Mouse (Mus musculus): ENCODE results near the gene Tmem37.
A peak's percentile ranks its signal among the peaks of the same experiment; 100 is the strongest.

The Tmem37 gene

DNA sequence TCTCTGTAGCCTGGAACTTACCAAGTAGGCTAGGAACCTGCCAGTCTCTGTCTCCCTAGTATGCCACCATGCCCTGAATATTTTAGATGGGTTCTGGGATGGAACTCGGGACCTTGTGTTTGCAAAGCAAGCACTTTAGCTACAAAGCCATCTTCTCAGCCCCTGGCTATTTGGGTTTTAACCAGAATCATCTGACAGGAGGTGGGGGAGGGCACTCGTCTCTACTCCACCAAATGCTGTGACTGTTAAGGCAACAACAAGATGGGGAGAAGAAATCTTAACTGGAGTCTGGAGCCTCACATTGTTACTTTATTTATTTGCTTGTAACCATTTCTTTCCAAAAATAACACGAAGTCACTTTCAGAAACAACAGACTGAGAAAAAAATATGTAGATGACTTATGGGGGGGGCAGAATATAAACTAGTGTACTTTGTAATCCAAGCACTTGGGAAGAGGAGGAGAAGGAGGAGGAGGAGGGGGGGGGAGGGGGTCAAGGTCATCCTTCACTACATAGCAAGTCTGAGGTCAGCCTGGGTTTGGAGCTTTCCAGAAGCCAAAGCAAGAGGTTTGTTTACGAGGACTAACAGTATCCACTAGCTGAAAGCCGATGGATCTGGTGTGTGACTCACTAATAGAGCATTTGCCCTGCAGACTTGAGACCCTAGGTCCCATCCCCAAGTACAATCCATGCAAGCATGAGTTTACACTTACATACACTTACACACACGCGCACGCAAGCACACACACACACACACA lies 16.0 kb downstream of the Tmem37 start:
- DNase-seq (ENCODE audit: extremely low spot score, low spot score): no peak

DNA sequence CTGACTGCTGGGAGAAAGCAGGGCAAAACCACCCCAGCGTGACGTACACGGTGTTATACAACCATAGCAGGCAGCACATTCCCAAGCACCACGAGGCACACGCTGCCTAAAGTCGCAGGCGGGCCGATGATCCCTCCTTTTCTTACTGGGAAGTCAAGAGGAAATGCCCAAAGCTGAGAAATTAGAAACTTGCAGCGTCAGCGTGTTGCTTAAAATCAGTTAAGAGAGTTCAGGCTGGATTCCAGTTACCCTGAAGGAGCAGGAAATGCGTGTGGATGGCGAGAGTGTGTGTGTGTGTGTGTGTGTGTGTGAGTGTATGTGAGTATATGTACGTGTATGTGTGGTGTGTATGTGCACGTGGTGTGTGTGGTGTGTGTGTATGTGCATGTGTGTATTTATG lies 16.8 kb downstream of the Tmem37 start:
- DNase-seq (ENCODE audit: extremely low spot score, low spot score): no peak

DNA sequence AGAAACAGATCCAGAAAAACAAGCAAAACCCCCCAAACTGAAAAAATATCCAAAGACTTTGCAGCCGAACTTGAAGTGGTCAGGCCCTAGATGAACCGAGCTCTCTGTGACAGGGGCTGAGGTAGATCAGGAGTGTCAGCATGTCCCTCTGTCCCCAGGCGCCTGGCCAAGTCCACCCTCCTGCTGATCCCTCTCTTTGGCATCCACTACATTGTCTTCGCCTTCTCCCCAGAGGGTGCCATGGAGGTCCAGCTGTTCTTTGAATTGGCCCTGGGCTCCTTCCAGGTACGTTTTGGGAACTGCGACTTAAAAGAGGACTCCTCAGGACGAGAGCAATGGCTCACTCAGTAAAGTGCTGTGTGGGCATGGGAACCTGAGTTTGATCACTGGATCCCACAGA lies 17.6 kb downstream of the Tmem37 start:
- no peak for DNase-seq (ENCODE audit: extremely low spot score, low spot score)

DNA sequence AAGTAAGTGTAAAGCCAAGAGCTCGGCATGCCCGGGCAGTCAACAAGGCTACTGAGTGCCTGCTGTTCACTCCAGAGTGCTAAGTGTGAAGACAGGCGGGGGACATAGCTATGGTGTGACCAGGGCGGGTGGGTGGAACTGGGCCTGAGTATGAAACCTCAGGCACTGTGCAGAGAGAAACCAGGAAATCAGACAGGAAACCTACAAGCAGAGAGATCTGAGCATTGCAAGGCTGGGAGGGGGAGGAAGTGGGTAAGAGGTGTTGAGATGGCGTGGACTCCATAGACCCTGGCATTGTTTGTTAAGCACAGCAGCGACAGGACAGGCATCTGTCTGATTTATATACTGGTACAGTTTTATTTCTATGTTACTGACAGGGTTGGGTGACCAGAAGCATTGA lies 18.4 kb downstream of the Tmem37 start:
- no peak for DNase-seq (ENCODE audit: extremely low spot score, low spot score)

DNA sequence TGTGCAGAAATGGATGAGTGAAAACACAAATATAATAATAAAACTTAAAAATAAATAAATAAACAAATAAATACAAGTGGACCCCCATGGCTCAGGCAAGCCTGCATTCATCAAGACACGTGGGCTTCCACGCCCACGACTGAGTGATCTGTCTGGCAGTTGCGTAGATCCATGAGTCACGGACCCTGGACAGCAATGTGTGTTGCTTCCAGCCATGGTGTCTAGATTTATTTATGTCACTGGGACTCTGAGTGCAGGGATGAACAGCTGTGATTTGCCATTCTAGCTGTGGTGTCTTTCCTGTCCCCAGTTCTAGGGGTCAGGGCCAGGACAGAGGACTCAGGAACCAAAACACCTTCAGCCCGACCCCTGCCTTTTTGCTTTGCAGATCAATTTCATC lies 18.9 kb downstream of the Tmem37 start:
- no peak for DNase-seq (ENCODE audit: extremely low spot score, low spot score)

DNA sequence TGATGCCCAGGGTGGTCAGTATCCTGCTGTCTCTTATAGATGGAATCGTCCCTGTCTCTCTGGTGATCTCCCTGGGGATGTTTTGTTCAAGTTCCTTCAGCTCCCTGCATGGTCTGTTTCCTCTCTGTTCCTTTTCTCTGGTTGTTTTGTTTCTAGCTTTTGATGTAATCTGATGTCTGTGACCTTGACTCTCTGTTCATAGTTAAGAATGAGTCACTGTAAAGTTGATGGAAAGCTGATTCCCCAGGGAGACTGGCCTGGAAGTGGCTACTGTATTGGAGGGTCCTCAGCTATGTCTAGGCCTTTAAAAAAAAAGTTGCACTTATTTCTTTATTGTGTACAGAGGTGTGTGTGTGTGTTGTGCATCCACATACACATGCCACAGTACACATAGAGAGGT lies 22.8 kb downstream of the Tmem37 start:
- no peak for DNase-seq (ENCODE audit: extremely low spot score, low spot score)

DNA sequence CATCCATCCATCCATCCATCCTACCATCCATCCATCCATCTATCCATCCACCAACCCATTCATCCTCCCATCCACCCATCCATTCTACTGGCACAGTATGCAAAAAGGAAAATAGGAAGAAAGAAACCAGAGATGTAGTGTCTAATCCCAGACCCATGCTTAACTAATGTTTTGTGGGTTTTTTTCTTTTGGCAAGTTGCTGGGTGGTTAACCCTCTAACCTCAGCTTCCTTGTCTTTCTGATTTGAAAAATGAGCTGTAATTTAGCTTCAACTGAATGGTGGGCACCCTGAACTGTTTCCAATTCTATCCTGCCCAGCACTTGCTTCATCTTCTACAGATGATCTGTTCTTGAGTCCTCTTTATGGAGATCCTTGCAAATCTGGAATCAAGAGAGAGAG lies 26.5 kb downstream of the Tmem37 start:
- DNase-seq (ENCODE audit: extremely low spot score, low spot score): no peak

DNA sequence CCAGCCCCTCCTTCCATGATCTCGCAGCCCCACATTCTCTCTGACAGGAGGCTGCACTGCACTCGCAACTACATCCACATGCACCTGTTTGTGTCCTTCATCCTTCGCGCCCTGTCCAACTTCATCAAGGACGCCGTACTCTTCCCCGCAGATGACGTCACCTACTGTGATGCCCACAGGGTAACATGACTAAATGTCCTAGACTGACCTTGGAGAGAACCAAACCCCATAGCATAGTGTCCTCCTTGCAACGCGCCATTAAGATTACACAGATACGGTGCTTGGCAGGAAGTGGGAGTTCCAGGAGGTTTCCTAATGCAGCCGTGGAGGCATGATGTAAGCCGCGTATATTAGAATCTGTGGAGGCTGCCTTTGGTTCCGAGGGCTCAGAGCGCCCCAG lies 29.3 kb downstream of the Tmem37 start:
- no peak for DNase-seq (ENCODE audit: extremely low spot score, low spot score)

DNA sequence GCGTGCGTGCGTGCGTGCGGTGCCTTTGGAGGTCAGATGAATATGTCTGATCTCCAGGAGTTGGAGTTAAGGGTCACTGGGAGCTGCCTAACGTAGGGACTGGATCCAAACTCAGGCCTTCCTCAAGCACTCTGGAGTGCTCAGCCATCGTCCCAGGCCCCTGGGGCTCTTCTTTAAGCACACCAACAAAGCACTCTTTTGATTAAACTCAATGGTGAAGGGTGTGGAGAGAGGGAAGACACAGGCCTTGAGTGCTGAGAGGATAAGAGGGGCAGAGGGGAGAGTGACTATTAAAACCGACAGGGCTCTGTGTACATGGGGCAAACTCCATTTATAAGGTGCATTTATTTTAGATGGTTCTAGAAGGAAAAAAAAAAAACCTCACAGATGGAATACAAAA lies 31.5 kb downstream of the Tmem37 start:
- DNase-seq (ENCODE audit: extremely low spot score, low spot score): no peak

DNA sequence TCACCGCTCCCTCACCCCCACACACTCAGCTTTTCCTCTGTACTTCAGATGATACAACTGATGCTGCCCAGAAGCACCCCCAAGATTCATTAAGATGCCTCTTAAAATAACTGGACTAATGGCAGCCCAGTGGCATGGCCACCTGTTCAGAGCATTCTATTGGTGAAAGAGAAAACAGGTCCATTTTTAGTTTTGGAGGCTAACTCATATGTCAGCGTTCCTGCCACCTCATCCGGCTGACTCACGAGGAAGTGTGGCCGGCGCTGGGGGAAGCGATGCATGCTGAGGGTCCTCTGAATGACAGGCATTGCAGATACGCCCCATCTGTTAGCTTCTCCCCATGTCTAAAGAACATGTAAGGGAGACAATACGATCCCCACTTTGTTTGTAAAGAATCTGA lies 35.3 kb downstream of the Tmem37 start:
- DNase-seq (ENCODE audit: extremely low spot score, low spot score): no peak

DNA sequence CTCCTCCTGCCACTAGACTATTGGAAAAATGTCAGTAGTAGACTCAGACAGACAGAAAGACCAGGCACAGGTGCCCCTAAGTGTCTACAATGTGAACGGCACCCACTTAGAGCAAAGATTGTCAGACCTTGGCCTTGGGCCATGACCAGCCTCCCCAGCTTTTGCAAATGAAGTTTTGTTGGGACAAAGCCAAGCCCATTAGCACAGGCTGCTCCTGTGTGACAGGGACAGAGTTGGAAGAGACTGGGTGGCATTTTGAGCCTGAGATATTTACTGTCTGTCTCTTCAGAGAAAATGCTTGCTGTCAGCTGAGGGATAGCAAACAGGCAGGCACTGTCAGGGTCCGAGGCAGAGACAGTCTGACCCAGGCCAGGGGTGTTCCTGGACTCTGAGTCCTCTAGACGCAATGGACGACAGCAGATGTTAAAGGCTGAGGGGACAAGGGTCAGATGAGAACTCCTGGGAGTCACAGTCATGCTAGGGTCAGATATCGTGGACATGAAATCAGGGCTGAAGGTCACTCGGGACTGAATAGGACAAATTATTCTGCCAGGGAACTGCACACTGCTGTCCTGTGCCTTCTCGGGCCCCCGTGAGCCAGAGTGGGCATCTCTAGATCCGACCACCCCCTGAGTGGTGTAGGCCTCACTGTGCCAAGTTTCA lies 36.7 kb downstream of the Tmem37 start:
- DNase-seq (ENCODE audit: extremely low spot score, low spot score): no peak

DNA sequence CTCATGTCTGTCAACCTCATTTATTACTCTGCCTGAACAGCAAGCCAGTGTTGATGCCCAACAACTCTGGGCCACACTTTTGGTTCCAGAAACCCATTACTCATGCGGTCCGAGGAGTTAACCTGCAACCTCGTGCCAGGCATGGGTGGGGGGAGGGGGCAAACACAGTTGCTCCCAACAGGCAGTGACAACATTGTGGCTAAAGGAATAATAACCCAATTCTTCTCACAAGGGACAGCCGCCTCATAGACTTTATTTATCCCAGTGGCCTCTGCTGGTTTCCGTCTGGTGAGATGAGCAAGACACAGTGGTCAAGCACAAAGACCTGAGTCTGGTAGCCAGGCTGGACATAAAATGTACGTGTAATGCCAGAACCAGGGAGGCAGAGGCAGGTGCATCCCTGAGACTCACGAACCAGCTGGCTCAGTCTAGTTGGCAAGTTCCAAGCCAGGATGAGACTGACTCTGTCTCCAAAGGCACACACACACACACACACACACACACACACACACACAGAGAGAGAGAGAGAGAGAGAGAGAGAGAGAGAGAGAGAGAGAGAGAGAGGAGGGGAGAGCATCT lies 38.3 kb downstream of the Tmem37 start:
- DNase-seq (ENCODE audit: extremely low spot score, low spot score): no peak

DNA sequence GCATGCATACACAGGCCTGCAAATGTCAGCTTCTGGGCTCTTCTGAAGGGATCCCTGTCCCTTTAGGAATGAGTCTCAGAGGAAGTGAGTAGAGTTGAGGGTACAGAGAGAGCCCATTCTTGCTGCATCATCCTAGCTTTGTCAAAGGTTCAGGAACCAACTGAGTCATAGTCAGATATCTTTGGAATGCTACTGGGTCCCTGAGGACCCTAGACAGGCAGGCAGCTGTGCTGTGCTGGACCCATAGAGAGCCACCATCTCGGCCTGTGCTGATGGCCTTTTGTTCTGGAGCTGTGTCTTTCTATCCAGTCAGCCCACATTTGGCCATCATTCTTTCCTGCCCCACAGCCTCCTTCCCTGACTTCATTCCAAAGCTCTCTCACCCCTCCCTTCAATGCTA lies 39.1 kb downstream of the Tmem37 start:
- no peak for DNase-seq (ENCODE audit: extremely low spot score, low spot score)

DNA sequence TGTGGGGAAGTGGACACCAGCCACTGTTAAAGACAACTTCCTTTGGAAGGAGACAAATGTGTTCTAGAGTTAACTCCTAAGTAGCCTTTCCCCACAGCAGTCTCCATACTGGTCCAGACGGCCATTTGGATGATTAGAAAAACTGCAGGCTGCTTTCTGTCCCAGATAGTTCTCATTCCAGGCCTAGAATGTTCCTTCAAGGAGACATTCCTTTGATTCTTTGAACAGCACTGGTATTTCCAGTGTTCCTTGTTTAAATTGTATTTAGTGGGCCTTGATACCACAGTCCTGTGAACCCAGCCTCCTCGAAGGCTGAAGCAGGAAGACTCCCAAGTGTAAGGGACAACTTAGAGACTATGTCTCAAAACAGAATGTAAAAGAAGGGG lies 40.4 kb downstream of the Tmem37 start:
- DNase-seq (ENCODE audit: extremely low spot score, low spot score): no peak

DNA sequence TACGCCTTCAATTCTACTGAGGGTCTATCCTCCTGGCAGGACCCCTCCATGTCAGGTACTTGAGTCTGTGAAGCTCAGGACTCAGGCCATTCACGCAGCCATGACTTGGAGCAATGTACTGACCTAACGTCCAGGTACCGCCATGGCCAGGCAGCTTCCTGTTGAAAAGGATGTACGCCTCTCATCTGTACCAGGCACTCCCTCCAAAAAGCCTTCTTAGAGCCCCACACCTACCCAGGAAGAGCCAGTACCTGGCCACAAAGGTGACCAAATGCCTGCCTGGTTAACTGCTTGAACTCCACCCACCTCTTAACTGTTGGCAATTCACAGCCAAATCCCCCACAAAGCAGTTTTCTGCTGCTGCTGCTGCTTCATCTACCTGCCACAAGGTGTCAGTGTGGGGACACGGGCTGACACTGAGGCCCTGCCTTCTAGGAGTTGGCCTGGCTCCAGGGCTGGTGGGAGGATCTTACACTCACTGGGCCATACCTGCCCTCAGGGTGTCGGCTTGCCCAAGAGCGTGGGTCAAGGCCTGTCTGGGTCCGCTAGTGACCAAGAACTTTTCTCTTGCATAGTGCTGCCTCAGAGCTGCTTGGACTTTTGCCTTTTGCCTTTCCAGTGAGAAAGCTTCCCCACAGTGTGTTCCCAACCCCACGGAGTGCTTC lies 40.9 kb downstream of the Tmem37 start:
- DNase-seq (ENCODE audit: extremely low spot score, low spot score): peak; percentile 68

DNA sequence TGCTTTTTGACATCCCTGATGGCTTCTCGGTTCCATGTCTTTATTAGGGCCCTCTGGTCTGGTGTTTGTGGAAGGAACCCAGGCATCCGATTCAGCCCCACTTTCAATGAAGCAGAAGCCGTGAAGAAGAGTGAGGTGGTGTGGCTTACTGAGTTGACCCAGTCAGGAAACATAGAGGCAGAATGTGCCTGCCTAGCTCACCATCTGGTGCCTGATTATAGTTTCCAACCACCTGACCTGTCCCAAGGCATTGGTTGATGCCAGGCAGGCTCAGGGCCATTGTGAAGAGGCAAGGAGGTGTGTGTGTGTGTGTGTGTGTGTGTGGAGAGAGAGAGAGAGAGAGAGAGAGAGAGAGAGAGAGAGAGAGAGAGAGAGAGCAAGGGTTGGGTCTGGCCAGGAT lies 43.4 kb downstream of the Tmem37 start:
- no peak for DNase-seq (ENCODE audit: extremely low spot score, low spot score)

DNA sequence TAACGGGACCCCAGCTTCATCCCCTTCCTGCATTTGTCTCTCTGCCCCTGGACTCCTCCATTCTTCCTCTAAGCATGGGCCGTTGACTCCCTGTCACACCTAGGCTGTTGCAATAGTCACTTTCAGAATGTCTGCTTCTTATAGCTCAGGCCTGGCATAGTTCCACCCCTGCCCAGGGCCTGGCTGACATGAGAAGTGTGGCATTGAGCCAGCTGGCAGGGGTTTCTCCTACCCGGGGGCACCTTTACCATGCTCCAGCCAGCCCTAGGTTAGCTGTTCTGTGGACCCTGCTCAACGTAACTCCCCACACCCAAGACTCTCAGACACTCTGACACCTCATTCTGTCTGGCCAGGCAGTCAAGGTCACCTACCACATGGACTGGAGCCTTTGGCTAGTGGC lies 46.2 kb downstream of the Tmem37 start:
- DNase-seq (ENCODE audit: extremely low spot score, low spot score): no peak

DNA sequence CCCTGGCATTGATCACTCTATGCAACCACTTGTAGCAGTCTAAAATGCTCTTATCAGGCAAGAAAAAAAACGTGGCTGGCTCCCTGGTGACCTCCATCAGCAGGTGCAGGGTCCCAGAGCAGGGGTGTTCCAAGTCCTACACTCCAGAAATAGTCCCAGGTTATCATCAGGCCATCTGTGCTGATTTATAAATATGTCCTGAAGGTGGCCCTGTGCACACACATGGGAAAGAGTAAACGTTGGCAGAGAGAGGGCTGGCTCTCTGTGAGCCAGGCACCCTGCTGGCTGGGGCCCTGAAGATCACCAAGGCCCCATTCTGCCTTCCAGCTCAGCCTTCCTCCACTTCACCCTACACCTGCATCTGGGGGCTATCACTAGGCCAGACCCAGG lies 48.8 kb downstream of the Tmem37 start:
- DNase-seq (ENCODE audit: extremely low spot score, low spot score): no peak

DNA sequence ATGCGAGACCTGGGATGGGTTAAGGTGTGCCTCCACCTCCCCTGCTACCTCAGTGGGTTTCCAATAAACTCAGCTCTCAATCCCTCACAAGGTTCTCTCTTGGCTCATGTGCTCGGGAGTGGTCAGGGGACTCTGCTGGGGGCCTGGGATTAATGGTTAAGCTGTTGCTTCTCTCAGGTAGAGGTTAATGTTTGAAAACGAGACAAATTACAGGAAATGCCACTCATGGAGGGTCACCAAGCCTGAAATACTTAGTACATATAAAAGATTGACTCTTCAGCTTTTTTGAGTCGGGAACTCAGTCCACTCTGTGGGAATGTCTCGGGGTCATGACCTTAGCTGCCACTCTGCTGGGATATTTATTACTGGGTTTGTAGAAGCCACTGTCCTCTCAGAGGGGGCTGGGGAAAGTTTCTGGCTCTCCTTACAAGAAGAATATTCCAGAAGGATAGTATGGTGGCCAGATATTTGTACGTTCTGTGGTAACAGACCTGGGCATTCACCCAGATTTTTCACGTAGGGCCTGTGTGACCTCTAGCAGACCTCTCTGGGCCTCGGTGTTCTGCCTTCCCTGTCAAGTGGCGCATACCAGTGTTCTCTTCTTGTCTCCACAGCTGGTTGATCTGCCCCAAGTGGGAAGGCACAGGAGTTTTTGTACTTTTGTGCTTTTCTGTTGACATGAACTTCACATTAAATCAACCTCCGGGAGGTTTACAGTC lies 49.4 kb downstream of the Tmem37 start:
- DNase-seq (ENCODE audit: extremely low spot score, low spot score): no peak

DNA sequence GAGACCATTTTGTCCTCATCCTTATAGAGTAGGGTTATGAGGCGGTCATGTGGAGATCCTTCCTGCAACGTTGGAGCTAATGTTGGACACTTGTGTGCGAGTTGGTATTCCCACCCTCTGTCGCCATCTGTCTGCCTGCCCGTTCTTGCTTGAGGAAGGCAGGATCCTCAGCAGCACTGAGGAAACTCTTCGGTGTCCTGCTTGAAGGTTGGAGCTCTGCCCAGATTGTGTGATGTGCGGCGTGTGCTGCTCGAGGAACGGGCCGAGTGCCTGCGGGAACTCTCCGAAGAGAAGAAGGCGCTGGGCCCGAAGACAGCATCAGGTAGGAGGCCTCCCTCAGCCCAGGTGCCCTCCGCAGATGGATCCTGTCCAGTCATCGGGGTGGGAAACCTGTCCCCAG lies 51.9 kb downstream of the Tmem37 start:
- no peak for DNase-seq (ENCODE audit: extremely low spot score, low spot score)

DNA sequence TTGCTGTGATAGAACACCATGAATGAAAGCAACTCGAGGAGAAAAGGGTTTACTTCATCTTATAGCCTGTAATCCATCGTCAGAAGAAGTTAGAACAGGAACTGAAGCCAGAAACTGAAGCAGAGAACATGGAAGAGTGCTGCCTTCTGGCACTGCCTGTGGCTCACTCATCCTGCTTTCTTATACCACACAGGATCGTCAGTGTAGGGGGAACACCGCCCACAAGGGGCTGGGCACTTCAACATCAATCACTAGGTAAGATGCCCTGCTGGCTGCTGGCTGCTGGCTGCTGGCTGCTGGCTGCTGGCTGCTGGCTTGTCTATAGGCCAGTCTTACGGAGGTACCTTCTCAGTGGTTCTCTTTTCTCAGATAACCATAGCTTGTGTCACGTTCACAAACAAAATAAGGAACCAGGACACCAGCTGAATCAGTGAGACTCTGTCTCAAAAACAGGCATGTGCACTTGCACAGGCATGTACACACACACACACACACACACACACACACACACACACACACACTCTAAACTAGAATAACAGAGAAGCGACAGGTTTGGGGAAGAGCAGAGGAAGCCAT lies 53.5 kb downstream of the Tmem37 start:
- no peak for DNase-seq (ENCODE audit: extremely low spot score, low spot score)
